Mouse (Mus musculus): ENCODE data around the gene Fgfr3. TPM values are rescaled to one million over a fixed set of nuclear protein-coding genes. Genes with fewer than 3 reads are reported as not detected.

Gene Fgfr3
- total RNA-seq, 2 experiments from 2014 or later = 104 to 116 TPM

- DNase-seq (ENCODE audit: low spot score in 2 of 2) = no peak
Observed at GRCm38 (mm10) chr5:33697534-33697933, 23.9 kb upstream of the Fgfr3 start.

- peak in 1 of 2 experiments; percentile 39 for DNase-seq (ENCODE audit: low spot score in 2 of 2)
Observed at GRCm38 (mm10) chr5:33697947-33698512, 23.4 kb upstream of the Fgfr3 start.

- no peak for DNase-seq (ENCODE audit: low spot score in 2 of 2)
Observed at GRCm38 (mm10) chr5:33698669-33699068, 22.8 kb upstream of the Fgfr3 start.

- no peak for DNase-seq (ENCODE audit: low spot score in 2 of 2)
Observed at GRCm38 (mm10) chr5:33700010-33700409, 21.5 kb upstream of the Fgfr3 start.

GRCm38 (mm10) chr5:33701832-33702231, 19.6 kb upstream of the Fgfr3 start:
- DNase-seq (ENCODE audit: low spot score in 2 of 2) = no peak

GRCm38 (mm10) chr5:33703999-33704398, 17.5 kb upstream of the Fgfr3 start:
- no peak for DNase-seq (ENCODE audit: low spot score in 2 of 2)

- peak in 1 of 2 experiments; percentile 36 for DNase-seq (ENCODE audit: low spot score in 2 of 2)
Observed at GRCm38 (mm10) chr5:33704945-33705611, 16.4 kb upstream of the Fgfr3 start.

- no peak for DNase-seq (ENCODE audit: low spot score in 2 of 2)
Observed at GRCm38 (mm10) chr5:33705612-33706349, 15.7 kb upstream of the Fgfr3 start.

- DNase-seq (ENCODE audit: low spot score in 2 of 2) = no peak
Observed at GRCm38 (mm10) chr5:33706350-33706629, 15.2 kb upstream of the Fgfr3 start.

- no peak for DNase-seq (ENCODE audit: low spot score in 2 of 2)
Observed at GRCm38 (mm10) chr5:33707163-33707562, 14.3 kb upstream of the Fgfr3 start.

- no peak for DNase-seq (ENCODE audit: low spot score in 2 of 2)
Observed at GRCm38 (mm10) chr5:33709037-33709436, 12.4 kb upstream of the Fgfr3 start.

GRCm38 (mm10) chr5:33712550-33712949, 8.9 kb upstream of the Fgfr3 start:
- no peak for DNase-seq (ENCODE audit: low spot score in 2 of 2)

GRCm38 (mm10) chr5:33715182-33715581, 6.3 kb upstream of the Fgfr3 start:
- no peak for DNase-seq (ENCODE audit: low spot score in 2 of 2)

GRCm38 (mm10) chr5:33716467-33716866, 5.0 kb upstream of the Fgfr3 start:
- DNase-seq (ENCODE audit: low spot score in 2 of 2) = no peak

GRCm38 (mm10) chr5:33718460-33718859, 3.0 kb upstream of the Fgfr3 start:
- DNase-seq (ENCODE audit: low spot score in 2 of 2) = no peak

GRCm38 (mm10) chr5:33720852-33721490, 503 bp upstream of the Fgfr3 start:
- DNase-seq (ENCODE audit: low spot score in 2 of 2) = no peak

- DNase-seq (ENCODE audit: low spot score in 2 of 2) = no peak
Observed at GRCm38 (mm10) chr5:33722266-33723018, 968 bp downstream of the Fgfr3 start.

- no peak for DNase-seq (ENCODE audit: low spot score in 2 of 2)
Observed at GRCm38 (mm10) chr5:33723019-33723640, 1.7 kb downstream of the Fgfr3 start.

- no peak for DNase-seq (ENCODE audit: low spot score in 2 of 2)
Observed at GRCm38 (mm10) chr5:33723641-33724465, 2.4 kb downstream of the Fgfr3 start.

- peak in 1 of 2 experiments; percentile 36 for DNase-seq (ENCODE audit: low spot score in 2 of 2)
Observed at GRCm38 (mm10) chr5:33726081-33726647, 4.7 kb downstream of the Fgfr3 start.
